Mouse (Mus musculus): ENCODE measurements at regions not wholly inside any gene's neighbourhood (a gene's known extent, or its start where the extent isn't known, plus 50 kb on each side); places are given as distances from the start of the nearest gene placed in this dataset.
"Not testable (repeated sequence)": the region's sequence is repeated elsewhere in the genome, so short reads cannot be mapped to it uniquely, and the experiment has no call there.

DNA sequence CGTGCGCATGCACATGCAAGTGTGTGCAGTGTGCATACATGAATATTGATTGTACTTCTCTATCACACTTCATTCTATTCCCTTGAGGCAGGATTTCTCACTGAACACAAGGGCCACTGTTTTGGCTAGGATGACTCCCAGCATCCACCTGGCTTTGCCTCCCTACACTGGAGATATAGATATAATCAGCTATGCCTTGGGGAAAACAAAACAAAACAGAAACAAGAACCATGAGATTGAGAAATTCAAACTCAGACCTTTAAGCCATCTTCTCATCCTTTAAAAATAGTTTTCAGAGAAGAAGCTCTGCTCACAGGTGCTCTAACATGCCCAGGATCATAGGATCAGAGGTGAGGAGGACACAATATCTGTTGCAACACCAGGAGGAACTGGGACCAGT, 469.6 kb upstream of the Tbl1xr1 start:
- no peak for ATAC-seq
- no peak overlapping the region for H3K27ac ChIP-seq (ENCODE audit: low read length)
- no peak overlapping the region for H3K4me2 ChIP-seq (ENCODE audit: low read depth, low read length)
- 99% methylated on average over 2 of the region's 2 CpGs for WGBS
- H3K27me3 ChIP-seq (replicated peaks; ENCODE audit: control insufficient read depth, insufficient read depth, low read length) = no peaks in the 10 kb centered on the region
- H3K9ac ChIP-seq (ENCODE audit: low read depth, low read length) = no peak overlapping the region
- no peaks in the 10 kb centered on the region for H3K4me1 ChIP-seq (ENCODE audit: control insufficient read depth, insufficient read depth, low read length)
- H3K36me3 ChIP-seq (ENCODE audit: control insufficient read depth, insufficient read depth, low read length) = no peaks in the 10 kb centered on the region
- no peak overlapping the region for H3K4me3 ChIP-seq (ENCODE audit: low read length)
- H3K9me3 ChIP-seq (ENCODE audit: control insufficient read depth, low read length) = no peaks in the 10 kb centered on the region

DNA sequence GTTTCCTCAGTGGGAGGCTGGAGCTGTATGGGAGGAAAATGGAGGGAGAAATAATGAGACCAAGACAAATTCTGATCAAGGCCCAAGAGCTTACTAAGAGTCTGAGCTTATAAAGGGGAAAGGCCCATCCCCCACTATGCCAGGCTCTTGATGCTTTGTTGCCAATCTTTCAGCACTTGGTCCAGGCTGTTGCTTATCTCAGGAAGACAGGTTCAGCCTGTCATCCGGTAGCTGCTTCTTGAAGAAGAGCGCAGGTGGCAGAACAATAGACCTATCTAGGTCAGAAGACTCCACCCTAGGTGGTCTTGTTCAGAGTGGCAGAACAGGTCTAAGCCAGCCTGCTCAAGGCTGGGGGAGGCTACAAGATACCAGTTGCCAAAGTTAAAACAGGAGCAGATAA, 466.2 kb upstream of the Tbl1xr1 start:
- Histone ChIP-seq H3K9me3 (ENCODE audit: control insufficient read depth, low read length) (no peaks in the 10 kb centered on the region), H3K4me1 (ENCODE audit: control insufficient read depth, insufficient read depth, low read length) (no peaks in the 10 kb centered on the region), H3K4me3 (ENCODE audit: low read length) (no peak overlapping the region), H3K27me3 (replicated peaks; ENCODE audit: control insufficient read depth, insufficient read depth, low read length) (no peaks in the 10 kb centered on the region), H3K36me3 (ENCODE audit: control insufficient read depth, insufficient read depth, low read length) (no peaks in the 10 kb centered on the region), H3K9ac (ENCODE audit: low read depth, low read length) (no peak overlapping the region), H3K4me2 (ENCODE audit: low read depth, low read length) (no peak overlapping the region), H3K27ac (ENCODE audit: low read length) (no peak overlapping the region)
- WGBS = 93% methylated on average over 2 of the region's 2 CpGs
- ATAC-seq = no peak

DNA sequence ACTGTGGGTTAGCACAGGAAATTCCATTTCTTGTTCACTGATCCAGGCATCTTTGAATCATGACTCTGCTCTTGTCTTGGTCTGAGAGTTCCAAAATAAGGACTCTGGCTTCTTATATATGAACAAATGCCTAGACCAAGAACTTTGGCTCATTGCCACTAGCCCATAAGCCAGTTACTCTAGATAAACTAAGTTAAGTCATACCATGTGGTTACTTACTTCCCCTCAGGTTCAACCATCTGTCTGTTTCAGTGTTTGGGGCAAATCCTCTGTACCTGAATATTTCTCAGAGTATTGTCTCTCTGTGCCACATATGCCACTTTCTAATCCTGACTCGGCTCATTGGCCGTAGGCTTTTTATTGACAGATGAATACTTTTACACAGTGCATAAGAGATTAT, 454.7 kb upstream of the Tbl1xr1 start:
- Histone ChIP-seq H3K27ac (ENCODE audit: low read length) (no peak overlapping the region), H3K27me3 (replicated peaks; ENCODE audit: control insufficient read depth, insufficient read depth, low read length) (no peaks in the 10 kb centered on the region), H3K4me3 (ENCODE audit: low read length) (no peak overlapping the region), H3K4me1 (ENCODE audit: control insufficient read depth, insufficient read depth, low read length) (0 out of 2 replicates have a peak, but pooled peaks cover 5% of the 10 kb centered on the region), H3K4me2 (ENCODE audit: low read depth, low read length) (no peak overlapping the region), H3K9ac (ENCODE audit: low read depth, low read length) (no peak overlapping the region), H3K9me3 (ENCODE audit: control insufficient read depth, low read length) (no peaks in the 10 kb centered on the region), H3K36me3 (ENCODE audit: control insufficient read depth, insufficient read depth, low read length) (no peaks in the 10 kb centered on the region)
- ATAC-seq = no peak
- 88% methylated on average over 2 of the region's 2 CpGs for WGBS

DNA sequence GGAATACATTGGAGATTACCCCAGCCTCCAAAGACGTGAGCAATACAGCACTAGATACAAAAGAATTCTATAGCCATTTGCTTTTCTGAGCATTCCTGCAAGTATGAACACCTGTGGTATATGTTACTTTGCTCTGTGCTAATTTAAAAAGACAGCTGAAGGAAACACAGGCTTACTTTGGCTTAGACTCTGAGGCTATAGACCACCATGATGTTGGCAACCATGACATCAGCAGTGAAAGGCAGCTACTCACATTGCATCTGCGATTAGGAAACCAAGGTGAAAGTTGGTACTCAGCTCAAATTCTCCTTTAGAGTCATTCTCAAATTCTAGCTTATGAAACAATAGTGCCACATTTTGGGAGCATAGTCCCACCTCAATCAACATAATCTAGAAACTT, 451.4 kb upstream of the Tbl1xr1 start:
- Histone ChIP-seq H3K4me1 (ENCODE audit: control insufficient read depth, insufficient read depth, low read length) (0 out of 2 replicates have a peak, but pooled peaks cover 5% of the 10 kb centered on the region), H3K36me3 (ENCODE audit: control insufficient read depth, insufficient read depth, low read length) (no peaks in the 10 kb centered on the region), H3K4me2 (ENCODE audit: low read depth, low read length) (no peak overlapping the region), H3K27me3 (replicated peaks; ENCODE audit: control insufficient read depth, insufficient read depth, low read length) (no peaks in the 10 kb centered on the region), H3K4me3 (ENCODE audit: low read length) (no peak overlapping the region), H3K9ac (ENCODE audit: low read depth, low read length) (no peak overlapping the region), H3K9me3 (ENCODE audit: control insufficient read depth, low read length) (no peaks in the 10 kb centered on the region), H3K27ac (ENCODE audit: low read length) (no peak overlapping the region)
- no peak for ATAC-seq
- WGBS = 83% methylated on average over 2 of the region's 2 CpGs

DNA sequence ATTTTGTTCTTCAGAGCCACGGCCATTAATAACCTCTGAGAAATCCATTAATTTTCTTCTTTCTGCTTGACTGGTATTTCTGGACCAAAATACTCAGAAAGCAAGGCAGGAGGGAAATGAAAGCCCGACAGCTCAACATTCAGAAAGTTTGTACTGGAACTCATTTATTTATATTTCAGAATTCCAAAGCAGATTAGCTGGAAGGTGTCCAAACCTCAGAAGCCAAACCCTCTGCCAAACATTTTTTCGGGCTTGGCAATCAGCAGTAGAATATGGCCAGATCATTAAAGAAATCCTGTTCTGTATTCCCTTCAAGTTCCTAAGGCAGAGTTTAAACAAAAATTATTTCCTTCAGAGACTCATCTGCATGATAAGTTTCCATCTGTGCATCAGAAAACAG, 450.4 kb upstream of the Tbl1xr1 start:
- Histone ChIP-seq H3K4me1 (ENCODE audit: control insufficient read depth, insufficient read depth, low read length) (0 out of 2 replicates have a peak, but pooled peaks cover 5% of the 10 kb centered on the region), H3K4me2 (ENCODE audit: low read depth, low read length) (no peak overlapping the region), H3K4me3 (ENCODE audit: low read length) (no peak overlapping the region), H3K9me3 (ENCODE audit: control insufficient read depth, low read length) (no peaks in the 10 kb centered on the region), H3K36me3 (ENCODE audit: control insufficient read depth, insufficient read depth, low read length) (no peaks in the 10 kb centered on the region), H3K27me3 (replicated peaks; ENCODE audit: control insufficient read depth, insufficient read depth, low read length) (no peaks in the 10 kb centered on the region), H3K9ac (ENCODE audit: low read depth, low read length) (no peak overlapping the region), H3K27ac (ENCODE audit: low read length) (no peak overlapping the region)
- WGBS = 33% methylated on average over 3 of the region's 3 CpGs
- no peak; the same call in 1 of the 2 replicates for ATAC-seq

GRCm38 (mm10) chr3:21627048-21627447, 449.4 kb upstream of the Tbl1xr1 start:
- ATAC-seq; H3K27me3 ChIP-seq (replicated peaks; ENCODE audit: control insufficient read depth, insufficient read depth, low read length); H3K9me3 ChIP-seq (ENCODE audit: control insufficient read depth, low read length); H3K36me3 ChIP-seq (ENCODE audit: control insufficient read depth, insufficient read depth, low read length); H3K27ac ChIP-seq (ENCODE audit: low read length); H3K4me3 ChIP-seq (ENCODE audit: low read length); H3K4me2 ChIP-seq (ENCODE audit: low read depth, low read length); H3K4me1 ChIP-seq (ENCODE audit: control insufficient read depth, insufficient read depth, low read length); H3K9ac ChIP-seq (ENCODE audit: low read depth, low read length): not testable (repeated sequence)
- 89% methylated on average over 2 of the region's 2 CpGs for WGBS

- no peaks in the 10 kb centered on the region for H3K9me3 ChIP-seq (ENCODE audit: control insufficient read depth, low read length)
- WGBS = 25% methylated on average over 1 of the region's 1 CpGs
- no peak overlapping the region for H3K4me3 ChIP-seq (ENCODE audit: low read length)
- H3K9ac ChIP-seq (ENCODE audit: low read depth, low read length) = no peak overlapping the region
- ATAC-seq = peak; percentile 65
- no peaks in the 10 kb centered on the region for H3K36me3 ChIP-seq (ENCODE audit: control insufficient read depth, insufficient read depth, low read length)
- no peak overlapping the region for H3K4me2 ChIP-seq (ENCODE audit: low read depth, low read length)
- H3K4me1 ChIP-seq (ENCODE audit: control insufficient read depth, insufficient read depth, low read length) = peaks cover 7% of the 10 kb centered on the region; the same call in 1 of the 2 replicates
- H3K27me3 ChIP-seq (replicated peaks; ENCODE audit: control insufficient read depth, insufficient read depth, low read length) = no peaks in the 10 kb centered on the region
- no peak overlapping the region for H3K27ac ChIP-seq (ENCODE audit: low read length)
These were observed 442.7 kb upstream of the Tbl1xr1 start for GRCm38 (mm10) chr3:21633600-21634221.

DNA sequence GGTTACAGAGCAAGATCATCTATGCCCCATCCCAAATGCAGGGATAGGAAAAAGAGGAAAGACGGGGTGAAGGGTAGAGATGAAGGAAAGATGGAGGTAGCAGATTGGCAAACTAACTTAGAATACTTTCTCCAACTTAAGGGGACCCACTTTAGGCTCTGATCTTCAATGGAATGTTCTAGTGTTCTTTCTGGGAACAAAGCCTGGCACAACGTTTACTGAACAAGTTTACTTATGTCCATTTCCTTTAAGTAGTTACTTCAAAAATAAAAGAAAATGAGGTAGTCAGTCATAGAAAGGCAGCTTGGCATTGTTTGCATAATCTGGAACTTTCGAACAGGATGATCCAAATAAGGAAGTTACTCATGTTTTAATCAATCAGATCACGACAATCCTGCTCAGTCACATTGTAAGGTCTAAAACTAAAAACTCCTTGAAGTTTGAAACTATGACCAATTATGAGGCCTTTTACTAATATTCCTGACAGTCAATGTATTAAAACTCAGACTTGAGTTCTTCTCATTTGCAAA, 441.7 kb upstream of the Tbl1xr1 start:
- Histone ChIP-seq H3K36me3 (ENCODE audit: control insufficient read depth, insufficient read depth, low read length) (no peaks in the 10 kb centered on the region), H3K27me3 (replicated peaks; ENCODE audit: control insufficient read depth, insufficient read depth, low read length) (no peaks in the 10 kb centered on the region), H3K4me2 (ENCODE audit: low read depth, low read length) (no peak overlapping the region), H3K4me3 (ENCODE audit: low read length) (no peak overlapping the region), H3K9ac (ENCODE audit: low read depth, low read length) (no peak overlapping the region), H3K9me3 (ENCODE audit: control insufficient read depth, low read length) (no peaks in the 10 kb centered on the region), H3K4me1 (ENCODE audit: control insufficient read depth, insufficient read depth, low read length) (peaks cover 7% of the 10 kb centered on the region; the same call in 1 of the 2 replicates), H3K27ac (ENCODE audit: low read length) (no peak overlapping the region)
- 80% methylated on average over 4 of the region's 4 CpGs for WGBS
- no peak for ATAC-seq

DNA sequence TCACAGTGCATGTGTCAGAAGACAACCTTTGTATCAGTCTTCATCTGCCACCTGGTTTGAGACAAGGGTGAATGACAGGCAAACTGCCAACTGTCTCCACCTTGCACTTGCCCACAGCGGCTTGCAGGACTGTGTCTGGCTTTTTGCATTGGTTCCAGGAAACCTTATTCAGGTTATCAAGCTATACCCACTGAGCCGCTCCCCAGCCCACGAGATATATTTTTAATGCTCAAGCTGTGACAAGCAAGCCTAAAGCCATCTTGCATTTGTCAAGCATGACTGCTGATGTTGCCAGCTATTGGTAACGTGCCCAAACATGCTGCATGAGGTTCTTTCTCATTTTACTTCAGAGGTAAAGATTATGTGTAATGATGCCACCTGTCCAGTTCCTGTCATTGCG, 437.6 kb upstream of the Tbl1xr1 start:
- Histone ChIP-seq H3K27ac (ENCODE audit: low read length) (no peak overlapping the region), H3K9me3 (ENCODE audit: control insufficient read depth, low read length) (no peaks in the 10 kb centered on the region), H3K9ac (ENCODE audit: low read depth, low read length) (no peak overlapping the region), H3K27me3 (replicated peaks; ENCODE audit: control insufficient read depth, insufficient read depth, low read length) (no peaks in the 10 kb centered on the region), H3K4me3 (ENCODE audit: low read length) (no peak overlapping the region), H3K36me3 (ENCODE audit: control insufficient read depth, insufficient read depth, low read length) (no peaks in the 10 kb centered on the region), H3K4me2 (ENCODE audit: low read depth, low read length) (no peak overlapping the region), H3K4me1 (ENCODE audit: control insufficient read depth, insufficient read depth, low read length) (peaks cover 2% of the 10 kb centered on the region; the same call in 1 of the 2 replicates)
- 84% methylated on average over 5 of the region's 5 CpGs for WGBS
- no peak for ATAC-seq

GRCm38 (mm10) chr3:21639576-21639975, 436.9 kb upstream of the Tbl1xr1 start:
- no peak overlapping the region for H3K27ac ChIP-seq (ENCODE audit: low read length)
- no peak overlapping the region for H3K4me2 ChIP-seq (ENCODE audit: low read depth, low read length)
- H3K4me1 ChIP-seq (ENCODE audit: control insufficient read depth, insufficient read depth, low read length) = no peaks in the 10 kb centered on the region
- H3K9me3 ChIP-seq (ENCODE audit: control insufficient read depth, low read length) = no peaks in the 10 kb centered on the region
- ATAC-seq = no peak
- no peak overlapping the region for H3K4me3 ChIP-seq (ENCODE audit: low read length)
- H3K9ac ChIP-seq (ENCODE audit: low read depth, low read length) = no peak overlapping the region
- no peaks in the 10 kb centered on the region for H3K36me3 ChIP-seq (ENCODE audit: control insufficient read depth, insufficient read depth, low read length)
- 38% methylated on average over 5 of the region's 5 CpGs for WGBS
- H3K27me3 ChIP-seq (replicated peaks; ENCODE audit: control insufficient read depth, insufficient read depth, low read length) = no peaks in the 10 kb centered on the region
